Mouse (Mus musculus) erythroblast, embryonic 14.5 days (primary cell): Measurements from ENCODE around the gene Hils1.

Experiments used
- GATA1 ChIP-seq: IDR thresholded peaks from 2 replicates; pipeline ENCODE4 v1.6.1; 2012; ENCODE audit warnings: low read length, inconsistent platforms, mixed read lengths
- TAL1 ChIP-seq: IDR thresholded peaks from 3 replicates; pipeline ENCODE4 v1.6.1; 2012; ENCODE audit warnings: low read length, inconsistent platforms, mixed read lengths

GRCm38 (mm10) chr11:94938296-94938695 is 29.1 kb upstream of the Hils1 start:
- TF ChIP-seq TAL1 (no peak), GATA1 (no peak)
